Mouse (Mus musculus) ES-E14 (cell line): ENCODE measurements at regions not wholly inside any gene's neighbourhood (a gene's known extent, or its start where the extent isn't known, plus 50 kb on each side); places are given as distances from the start of the nearest gene placed in this dataset.

ENCODE experiments used
- DNase-seq: peaks from one replicate; pipeline ENCODE4 v3.0.0-alpha.2; 2013; ENCODE audit warnings: low read depth, low spot score
- H3K27ac ChIP-seq: 2 replicates; pipeline ENCODE4 v1.5.1; 2012; ENCODE audit warnings: low read depth, mild to moderate bottlenecking, low read length, moderate library complexity, mixed read lengths; ENCODE audit not compliant: poor library complexity, insufficient read depth, severe bottlenecking
- H3K36me3 ChIP-seq: 2 replicates; pipeline ENCODE4 v1.6.1; 2012; ENCODE audit warnings: mild to moderate bottlenecking, low read length, moderate library complexity, mixed read lengths; ENCODE audit not compliant: control insufficient read depth, poor library complexity, insufficient read depth, severe bottlenecking
- H3K4me1 ChIP-seq, 2 experiments: fragments of 150-350 bp in 1 of 2; sonication (generic) in 1 of 2; 2 replicates each; pipeline ENCODE4 v1.6.1; 2012; ENCODE audit warnings: low read length in 2 of 2, mild to moderate bottlenecking in 1 of 2, mixed read lengths in 1 of 2; ENCODE audit not compliant: control insufficient read depth in 2 of 2, insufficient read depth in 2 of 2, poor library complexity in 1 of 2
- H3K4me3 ChIP-seq, 2 experiments: fragments of 150-350 bp in 1 of 2; sonication (generic) in 1 of 2; 2 replicates each; pipeline ENCODE4 v1.5.1; 2012; ENCODE audit warnings: low read length in 2 of 2, low read depth in 1 of 2, mild to moderate bottlenecking in 1 of 2, mixed read lengths in 1 of 2; ENCODE audit not compliant: insufficient read depth in 1 of 2, poor library complexity in 1 of 2, severe bottlenecking in 1 of 2
- H3K9ac ChIP-seq: 2 replicates; pipeline ENCODE4 v1.6.1; 2012; ENCODE audit warnings: low read depth, mild to moderate bottlenecking, low read length, mixed read lengths; ENCODE audit not compliant: poor library complexity, insufficient read depth, severe bottlenecking
- H3K9me3 ChIP-seq: fragments of 150-350 bp; sonication (generic); 2 replicates; pipeline ENCODE4 v1.6.1; 2012; ENCODE audit warnings: low read depth, mild to moderate bottlenecking, low read length; ENCODE audit not compliant: control insufficient read depth, insufficient read depth
- CHD2 ChIP-seq: IDR thresholded peaks from 2 replicates; pipeline ENCODE4 v1.6.1; 2014; ENCODE audit warnings: mild to moderate bottlenecking, low read depth, low read length, inconsistent platforms
- HCFC1 ChIP-seq: IDR thresholded peaks from 2 replicates; pipeline ENCODE4 v1.6.1; 2012; ENCODE audit warnings: low read length, inconsistent platforms, borderline replicate concordance; ENCODE audit not compliant: insufficient read depth
- MAFK ChIP-seq: IDR thresholded peaks from 2 replicates; pipeline ENCODE4 v1.6.1; 2014; ENCODE audit warnings: mild to moderate bottlenecking, low read depth, low read length, inconsistent platforms; ENCODE audit not compliant: insufficient read depth
- ZC3H11A ChIP-seq: IDR thresholded peaks from 2 replicates; pipeline ENCODE4 v1.6.1; 2012; ENCODE audit warnings: low read depth, mild to moderate bottlenecking, inconsistent platforms, low read length, borderline replicate concordance
- ZNF384 ChIP-seq: IDR thresholded peaks from 2 replicates; pipeline ENCODE4 v1.6.1; 2012; ENCODE audit warnings: low read depth, low read length, inconsistent platforms
- in situ Hi-C, 2 experiments: fragments of 600-800 bp; cut with MboI; formaldehyde crosslinking; loops; one replicate each; pipeline ENCODE4 v1.15.1; 2025; ENCODE audit warnings: low sequenced_read_pairs in 2 of 2, inconsistent platforms in 1 of 2; ENCODE audit not compliant: unreplicated experiment in 2 of 2

GRCm38 (mm10) chr2:173356786-173357185 lies 80.5 kb upstream of the Pmepa1 start:
- Histone ChIP-seq H3K4me1 (peaks cover 4% of the 10 kb centered on the region in 2 experiments; a peak in 2 of 4 replicates), H3K9ac (no peak overlapping the region), H3K4me3 (no peak overlapping the region), H3K27ac (no peak overlapping the region), H3K36me3 (no peaks in the 10 kb centered on the region), H3K9me3 (no peaks in the 10 kb centered on the region)
- TF ChIP-seq CHD2: no peak
- TF ChIP-seq HCFC1: no peak
- no peak for DNase-seq
- in situ Hi-C loops: no loop called here

DNA sequence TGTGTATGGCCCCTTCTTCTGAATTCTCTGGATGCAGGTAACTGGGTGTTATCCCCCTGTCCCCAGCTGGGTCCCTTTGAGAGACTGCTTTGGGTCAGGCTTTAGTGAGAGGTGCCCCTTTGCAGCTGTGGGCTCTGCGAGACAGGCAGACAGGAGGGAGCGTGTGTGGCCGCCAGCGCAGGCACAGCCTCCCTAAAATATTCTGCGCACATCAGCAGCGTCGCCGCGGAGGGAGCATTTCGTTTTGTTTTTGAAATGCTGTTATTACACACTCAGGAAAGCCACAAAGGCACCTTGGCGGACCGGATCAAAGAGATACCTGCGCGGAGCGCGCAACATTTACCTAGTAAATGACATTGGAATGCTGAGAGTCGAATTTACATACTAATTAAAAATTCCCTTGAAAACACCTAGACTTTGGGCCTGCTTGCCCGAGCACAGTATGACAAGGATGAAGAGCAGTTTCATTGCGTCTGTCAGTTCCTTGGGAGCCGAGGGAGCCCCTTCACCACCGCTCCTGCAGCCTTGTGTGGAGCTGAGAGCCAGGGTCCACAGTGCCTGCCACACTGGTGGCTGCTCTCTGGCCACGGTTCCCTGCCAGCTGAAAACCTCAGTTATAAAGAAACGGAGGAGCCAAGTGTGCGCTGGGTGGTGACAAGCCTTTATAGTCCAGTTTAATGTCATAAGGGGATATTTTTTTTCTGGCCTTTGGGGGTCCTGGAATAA lies 89.3 kb upstream of the Pmepa1 start:
- H3K9ac ChIP-seq: no peak overlapping the region
- no peaks in the 10 kb centered on the region for H3K36me3 ChIP-seq
- in situ Hi-C loops: no loop called here
- TF ChIP-seq HCFC1 (no peak), ZC3H11A (no peak), MAFK (no peak), CHD2 (no peak), ZNF384 (no peak)
- H3K9me3 ChIP-seq: no peaks in the 10 kb centered on the region
- no peak for DNase-seq
- peaks cover 0 to 2% of the 10 kb centered on the region in 2 experiments; a peak in 1 of 4 replicates for H3K4me1 ChIP-seq
- no peak overlapping the region for H3K27ac ChIP-seq
- H3K4me3 ChIP-seq: peak overlapping the region; percentile 18 to 33; a peak in 2 of 4 replicates

GRCm38 (mm10) chr2:173366734-173367133 lies 90.4 kb upstream of the Pmepa1 start:
- Histone ChIP-seq H3K9ac (no peak overlapping the region), H3K4me1 (peaks cover 0 to 2% of the 10 kb centered on the region in 2 experiments; a peak in 1 of 4 replicates), H3K27ac (no peak overlapping the region), H3K9me3 (no peaks in the 10 kb centered on the region), H3K4me3 (no peak overlapping the region), H3K36me3 (no peaks in the 10 kb centered on the region)
- DNase-seq: no peak
- in situ Hi-C loops: no loop called here
- TF ChIP-seq ZC3H11A (no peak), CHD2 (no peak), HCFC1 (no peak), MAFK (no peak), ZNF384 (no peak)

DNA sequence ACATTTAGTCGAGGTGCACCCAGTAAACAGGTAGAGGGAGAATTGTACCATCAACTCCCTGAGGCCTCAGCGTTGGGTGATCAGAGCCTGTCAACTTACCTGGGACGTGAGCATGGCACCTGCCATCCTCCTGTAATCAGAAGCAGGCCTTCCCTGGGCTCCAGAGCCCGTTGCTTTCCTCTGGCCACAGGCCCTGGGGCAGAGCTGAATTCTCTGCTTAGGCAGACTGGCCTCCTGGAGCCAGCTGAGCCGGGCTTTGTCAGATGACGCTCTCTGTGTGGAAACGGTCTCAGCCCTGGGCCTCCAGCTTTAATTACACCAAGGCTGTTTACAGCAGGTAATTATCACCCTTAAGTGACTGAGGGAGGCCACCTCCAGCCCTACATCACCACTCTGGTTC lies 92.6 kb upstream of the Pmepa1 start:
- TF ChIP-seq CHD2: no peak
- no peak for TF ChIP-seq ZC3H11A
- no peak for TF ChIP-seq ZNF384
- no peak for TF ChIP-seq HCFC1
- TF ChIP-seq MAFK: no peak
- in situ Hi-C loops: no loop called here
- Histone ChIP-seq H3K4me3 (no peak overlapping the region), H3K9ac (no peak overlapping the region), H3K4me1 (peaks cover 0 to 2% of the 10 kb centered on the region in 2 experiments; a peak in 1 of 4 replicates), H3K9me3 (no peaks in the 10 kb centered on the region), H3K36me3 (no peaks in the 10 kb centered on the region), H3K27ac (no peak overlapping the region)
- no peak for DNase-seq

- DNase-seq: no peak
These were observed 100.6 kb upstream of the Pmepa1 start for GRCm38 (mm10) chr2:173376926-173377325.

More at GRCm38 (mm10) chr2:173376926-173377325, 100.6 kb upstream of the Pmepa1 start:
- no peak overlapping the region for H3K4me3 ChIP-seq
- TF ChIP-seq CHD2: no peak
- TF ChIP-seq HCFC1: no peak
- TF ChIP-seq ZC3H11A: no peak
- no peak for TF ChIP-seq ZNF384
- no peak for TF ChIP-seq MAFK
- in situ Hi-C loops: no loop called here
- H3K36me3 ChIP-seq: no peaks in the 10 kb centered on the region
- peaks cover 0 to 5% of the 10 kb centered on the region in 2 experiments; a peak in 1 of 4 replicates for H3K4me1 ChIP-seq
- H3K9me3 ChIP-seq: no peaks in the 10 kb centered on the region
- H3K27ac ChIP-seq: no peak overlapping the region
- H3K9ac ChIP-seq: no peak overlapping the region
